Mouse (Mus musculus): Measurements from ENCODE around the gene Tent4a.
"Not testable (repeated sequence)": the region's sequence is repeated elsewhere in the genome, so short reads cannot be mapped to it uniquely, and the experiment has no call there.

Tent4a gene

DNA sequence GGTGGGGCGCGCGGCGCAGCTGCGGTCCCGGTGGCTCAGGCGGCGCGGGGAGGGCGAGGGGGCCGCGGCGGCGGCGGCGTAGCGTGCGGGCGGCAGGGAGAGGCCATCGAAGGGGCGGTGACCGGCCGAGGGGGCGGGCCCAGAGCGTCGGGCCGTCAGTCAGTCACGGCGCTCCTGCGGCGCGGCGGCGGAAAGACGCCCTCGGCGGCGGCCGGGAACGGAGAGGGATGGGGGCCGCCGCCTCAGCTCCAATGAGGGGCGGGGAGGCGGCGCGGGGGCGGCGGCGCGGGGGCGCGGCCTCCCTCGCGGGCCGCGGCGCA, at the start of gene Tent4a:
Gene Tent4a (minus strand): TSS at position 284 of the 320 bp plus-strand sequence.
- DNase-seq (ENCODE audit: low spot score), result no peak

DNA sequence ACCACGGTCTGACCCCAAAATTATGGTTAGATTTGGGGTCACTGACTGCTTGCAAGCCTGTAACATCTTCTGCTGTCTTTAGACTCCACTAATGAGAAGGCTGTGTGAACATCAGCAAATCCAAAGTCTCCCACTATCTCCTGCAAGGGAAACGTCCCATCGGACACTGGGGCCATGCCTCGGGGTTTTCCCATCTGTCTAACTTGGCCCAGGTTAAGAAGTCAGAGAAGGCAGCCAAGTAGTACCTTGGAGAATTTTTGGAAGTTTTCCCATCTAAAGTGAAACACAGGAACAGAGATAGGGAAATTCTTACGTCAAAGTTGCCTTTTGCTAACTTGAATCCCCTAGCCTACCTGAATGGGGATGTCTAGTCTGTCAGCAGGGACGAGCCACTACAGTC, 49.2 kb upstream of the Tent4a start:
- no peak for DNase-seq (ENCODE audit: low spot score)

GRCm38 (mm10) chr13:69582411-69582810, 48.0 kb upstream of the Tent4a start:
- DNase-seq (ENCODE audit: low spot score), result no peak

DNA sequence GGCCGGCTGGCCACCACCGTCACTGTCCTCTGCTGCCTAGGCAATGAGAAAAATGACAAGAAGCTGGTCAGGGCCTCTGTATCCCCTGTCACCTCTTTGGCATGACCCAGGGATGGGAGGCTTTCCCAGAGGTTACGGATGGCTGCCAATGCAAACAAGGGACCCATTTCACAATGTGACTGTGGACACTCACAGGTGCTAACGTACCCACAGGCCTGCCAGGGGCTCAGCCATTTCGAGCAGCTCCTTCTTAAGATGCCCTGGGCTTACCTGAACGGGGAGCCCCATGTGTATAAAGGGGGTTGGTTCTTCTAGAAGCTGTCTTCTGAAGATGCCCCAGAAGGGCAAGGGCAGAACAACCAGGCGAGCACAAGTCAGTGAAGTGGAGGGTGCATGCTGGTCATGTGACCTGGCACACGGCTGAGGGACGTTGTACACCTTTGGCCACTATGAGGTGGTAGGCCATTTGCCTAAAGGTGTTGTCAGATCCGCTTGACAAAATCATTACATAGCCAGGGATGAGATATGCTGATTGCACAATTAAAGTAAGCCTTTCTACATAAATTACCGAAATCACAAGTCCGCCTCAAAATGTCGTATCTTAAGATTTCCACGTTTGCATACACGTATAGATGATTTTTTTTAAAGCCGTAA, 42.9 kb upstream of the Tent4a start:
- DNase-seq (ENCODE audit: low spot score), result no peak

- DNase-seq (ENCODE audit: low spot score), result no peak
Measured at GRCm38 (mm10) chr13:69576676-69577075, 42.3 kb upstream of the Tent4a start.

DNA sequence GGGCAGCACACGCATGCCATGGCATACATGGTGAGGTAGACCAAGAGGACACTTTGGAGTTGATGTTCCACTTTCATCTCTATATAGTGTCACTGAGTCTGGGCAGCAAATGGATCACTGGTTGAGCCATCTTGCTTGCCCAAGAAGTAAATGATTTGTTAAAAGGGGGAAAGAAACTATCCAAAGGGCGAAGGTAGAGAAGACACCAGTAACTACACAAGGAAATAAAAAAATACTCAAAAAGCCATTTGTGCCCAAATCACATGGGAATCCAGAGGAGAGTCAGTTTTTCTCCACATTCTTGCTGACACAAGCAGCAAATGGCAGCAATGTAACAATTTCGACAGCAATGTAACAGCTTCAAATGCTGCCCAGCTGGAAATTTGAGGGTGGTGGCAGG, 38.2 kb upstream of the Tent4a start:
- no peak for DNase-seq (ENCODE audit: low spot score)

DNA sequence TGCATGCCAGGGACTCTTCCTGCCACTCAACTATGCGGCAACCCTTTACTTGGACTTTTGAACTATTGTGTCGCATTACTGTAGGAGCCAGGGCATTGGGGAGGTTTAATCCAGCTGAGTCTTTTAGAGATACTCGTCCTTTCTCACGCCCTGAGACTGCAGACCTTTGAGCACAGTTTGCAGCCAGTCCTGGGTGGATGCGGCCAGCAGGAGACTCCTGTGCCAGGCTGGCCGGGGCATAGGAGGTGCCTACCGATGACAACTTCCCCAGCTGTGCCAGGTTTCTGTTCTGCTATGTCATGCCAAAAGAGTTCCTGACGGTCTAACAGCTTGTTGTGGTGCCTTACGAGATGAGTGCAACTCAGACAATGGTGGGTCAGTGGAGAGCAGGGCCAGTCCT, 34.8 kb upstream of the Tent4a start:
- DNase-seq (ENCODE audit: low spot score), result no peak

- not testable (repeated sequence) for DNase-seq (ENCODE audit: low spot score)
Measured at GRCm38 (mm10) chr13:69565401-69565800, 31.0 kb upstream of the Tent4a start.

DNA sequence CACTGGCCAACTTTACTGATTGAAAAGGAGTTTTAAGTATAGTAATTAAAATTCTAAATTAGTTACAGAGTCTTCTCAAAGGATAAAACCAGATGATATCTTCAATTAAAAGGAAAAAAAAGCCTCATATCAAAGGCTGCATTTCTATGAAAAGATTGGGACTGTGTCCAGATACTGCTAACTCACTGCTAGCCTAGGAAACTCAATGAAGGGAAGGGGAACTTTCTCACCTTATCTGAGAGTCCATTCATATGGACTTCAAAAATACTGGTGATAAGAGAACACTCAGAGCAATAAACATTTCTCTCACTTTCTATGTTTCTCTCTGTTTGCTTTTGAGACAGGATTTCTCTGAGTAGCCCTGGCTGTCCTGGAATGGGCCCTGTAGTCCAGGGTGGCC, 30.2 kb upstream of the Tent4a start:
- DNase-seq (ENCODE audit: low spot score), result no peak

DNA sequence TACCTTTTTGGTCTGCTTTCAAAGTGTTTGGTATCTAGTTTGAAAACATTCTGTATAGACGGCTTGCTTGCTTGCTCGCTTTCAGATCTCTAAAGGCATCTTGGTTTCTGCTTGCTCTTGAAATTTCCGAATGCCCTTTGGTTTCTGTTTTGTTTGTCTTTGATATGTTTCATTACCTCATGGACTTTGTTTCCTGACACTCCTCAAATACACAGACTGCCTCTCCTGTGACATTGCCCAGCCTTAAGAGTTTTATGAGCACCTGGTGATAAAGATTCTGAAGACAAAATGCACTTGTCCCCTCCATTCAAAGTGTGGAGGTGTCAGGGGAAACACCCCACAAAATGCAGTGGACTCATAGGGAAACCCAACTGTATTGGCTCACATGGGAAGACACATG, 29.5 kb upstream of the Tent4a start:
- DNase-seq (ENCODE audit: low spot score), result no peak

GRCm38 (mm10) chr13:69562654-69563574, 28.5 kb upstream of the Tent4a start:
- DNase-seq (ENCODE audit: low spot score), result peak; percentile 11

- DNase-seq (ENCODE audit: low spot score), result no peak
Measured at GRCm38 (mm10) chr13:69562004-69562403, 27.6 kb upstream of the Tent4a start.

- DNase-seq (ENCODE audit: low spot score), result no peak
Measured at GRCm38 (mm10) chr13:69559291-69559961, 25.0 kb upstream of the Tent4a start.

GRCm38 (mm10) chr13:69558098-69558660, 23.8 kb upstream of the Tent4a start:
- no peak for DNase-seq (ENCODE audit: low spot score)

DNA sequence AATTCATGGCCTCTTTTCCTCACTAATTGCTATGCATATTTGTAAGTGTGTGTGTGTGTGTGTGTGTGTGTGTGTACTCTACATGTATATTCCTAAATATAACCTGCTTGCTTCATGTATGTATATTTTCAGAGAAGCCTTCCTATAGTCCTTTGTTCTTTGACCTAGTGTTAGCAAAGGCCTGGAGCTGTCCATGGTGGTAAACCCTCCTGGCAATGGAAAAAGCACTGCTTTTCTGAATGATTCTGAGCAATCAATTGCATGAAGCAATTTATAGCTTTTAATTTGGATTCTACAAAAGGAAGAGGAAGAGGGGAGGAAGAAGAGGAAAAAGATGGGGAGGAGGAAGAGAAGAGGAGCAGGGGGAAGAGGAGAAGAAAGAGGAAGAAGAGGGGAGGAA, 22.3 kb upstream of the Tent4a start:
- no peak for DNase-seq (ENCODE audit: low spot score)

GRCm38 (mm10) chr13:69555957-69556482, 21.6 kb upstream of the Tent4a start:
- DNase-seq (ENCODE audit: low spot score), result no peak

- DNase-seq (ENCODE audit: low spot score), result no peak
Measured at GRCm38 (mm10) chr13:69555045-69555444, 20.6 kb upstream of the Tent4a start.

GRCm38 (mm10) chr13:69554255-69554654, 19.8 kb upstream of the Tent4a start:
- DNase-seq (ENCODE audit: low spot score), result no peak

DNA sequence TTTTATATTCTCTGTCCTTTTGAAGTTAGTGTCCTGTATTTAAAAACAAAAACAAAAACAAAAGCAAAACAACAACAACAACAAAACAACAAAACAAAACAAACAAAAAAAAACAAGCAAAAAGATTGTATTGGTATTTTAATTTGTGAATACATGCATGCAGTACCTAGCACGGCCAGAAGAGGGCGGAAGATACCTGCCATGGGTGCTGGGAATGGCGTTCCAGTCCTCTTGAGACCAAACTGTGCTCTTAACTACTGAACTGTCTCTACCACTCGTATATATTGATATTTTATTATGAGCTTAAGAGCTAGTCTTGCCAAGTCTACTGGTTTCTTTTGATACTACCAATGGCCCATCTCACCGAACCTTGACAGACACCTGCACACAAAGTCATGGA, 18.6 kb upstream of the Tent4a start:
- no peak for DNase-seq (ENCODE audit: low spot score)

- no peak for DNase-seq (ENCODE audit: low spot score)
Measured at GRCm38 (mm10) chr13:69550831-69551230, 16.4 kb upstream of the Tent4a start.

DNA sequence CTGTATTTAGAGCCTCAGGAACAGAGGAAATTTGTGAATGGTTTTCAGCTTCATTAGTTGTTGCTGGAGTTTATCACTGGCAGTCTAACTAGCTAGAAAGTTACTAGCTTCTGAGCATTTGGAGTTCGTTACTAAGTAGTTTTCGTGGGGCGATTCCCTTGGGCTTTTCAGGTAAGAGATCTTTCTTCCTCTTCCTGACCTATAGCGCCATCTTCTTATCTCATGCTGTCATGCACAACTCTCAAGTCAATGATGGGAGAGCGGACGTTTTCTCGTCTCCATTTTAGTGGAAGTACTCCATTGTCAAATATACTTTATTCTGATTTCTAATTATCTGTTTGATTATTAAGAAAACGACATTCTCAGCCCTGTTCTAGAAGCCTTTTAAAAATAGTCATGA, 15.6 kb upstream of the Tent4a start:
- DNase-seq (ENCODE audit: low spot score), result no peak

DNA sequence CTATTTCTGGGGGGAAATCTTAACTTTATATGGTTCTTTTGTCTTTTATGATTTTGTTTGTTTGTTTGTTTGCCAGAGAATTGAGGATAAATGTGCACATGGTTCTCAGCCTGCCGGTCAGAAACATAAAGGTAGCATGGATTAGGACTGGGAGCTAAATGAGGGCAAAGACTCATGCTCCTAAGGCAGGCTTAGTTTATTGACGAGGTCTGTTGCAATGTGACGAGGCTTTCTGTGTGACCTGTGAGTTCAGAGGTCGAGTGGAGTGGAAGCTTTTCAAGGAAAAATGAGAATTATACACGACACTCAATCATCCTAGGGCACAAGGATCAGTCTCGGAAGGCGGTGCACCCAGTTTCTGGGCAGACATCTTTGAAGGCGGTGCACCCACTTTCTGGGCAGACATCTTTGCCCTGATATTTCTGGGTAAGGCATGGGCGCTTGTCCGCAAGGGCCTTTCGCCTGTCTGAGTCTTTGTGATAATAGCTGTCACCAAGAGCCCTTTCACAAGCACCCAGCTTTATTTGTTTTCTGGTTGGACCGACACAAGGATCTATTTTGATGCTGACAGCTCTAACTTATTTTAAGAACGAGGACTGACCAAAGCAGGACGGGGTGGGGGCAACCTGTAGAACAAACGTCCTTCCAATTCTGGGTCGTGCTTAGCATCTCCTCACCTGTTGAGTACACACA, 13.2 kb upstream of the Tent4a start:
- DNase-seq (ENCODE audit: low spot score), result no peak

Data from yolk sac, embryonic 10.5 days (tissue).